Mouse (Mus musculus) cerebellum, adult 9-11 months (tissue): ENCODE measurements around the gene Olfr1393.

ENCODE experiments used
- DNase-seq: peaks from one replicate; pipeline ENCODE4 v3.0.0; 2022

Gene Olfr1393

GRCm38 (mm10) chr11:49322442-49322841 lies 44.3 kb downstream of the Olfr1393 start, which contains the start of gene Olfr1391:
Olfr1391 (plus strand) TSS chr11:49322742.
- no peak for DNase-seq

GRCm38 (mm10) chr11:49326726-49327125 lies 48.6 kb downstream of the Olfr1393 start:
- no peak for DNase-seq

GRCm38 (mm10) chr11:49329686-49330085 lies 51.6 kb downstream of the Olfr1393 start:
- no peak for DNase-seq
